Mouse (Mus musculus): ENCODE results near the gene Dync1li2.

The Dync1li2 gene

DNA sequence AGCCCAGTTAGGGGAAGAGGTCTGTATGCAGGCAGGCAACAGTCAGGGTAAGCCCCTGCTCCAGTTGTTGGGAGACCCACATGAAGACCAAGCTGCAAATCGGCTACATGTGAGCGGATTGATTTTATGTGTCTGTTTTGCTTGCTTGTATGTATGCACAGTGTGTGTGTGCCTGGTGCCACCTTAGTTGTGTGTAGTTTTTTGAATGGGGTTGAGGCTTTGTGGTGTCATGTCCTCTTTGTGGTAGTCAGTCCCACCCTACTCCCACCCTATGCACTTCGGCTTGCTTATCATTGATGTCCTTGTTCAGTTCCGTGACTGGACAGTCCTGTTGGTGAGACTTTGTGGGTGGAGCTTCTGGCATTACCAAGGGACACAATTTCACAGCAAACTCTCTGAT is 29.1 kb downstream of the Dync1li2 start:
- DNase-seq (ENCODE audit: low spot score) = no peak

DNA sequence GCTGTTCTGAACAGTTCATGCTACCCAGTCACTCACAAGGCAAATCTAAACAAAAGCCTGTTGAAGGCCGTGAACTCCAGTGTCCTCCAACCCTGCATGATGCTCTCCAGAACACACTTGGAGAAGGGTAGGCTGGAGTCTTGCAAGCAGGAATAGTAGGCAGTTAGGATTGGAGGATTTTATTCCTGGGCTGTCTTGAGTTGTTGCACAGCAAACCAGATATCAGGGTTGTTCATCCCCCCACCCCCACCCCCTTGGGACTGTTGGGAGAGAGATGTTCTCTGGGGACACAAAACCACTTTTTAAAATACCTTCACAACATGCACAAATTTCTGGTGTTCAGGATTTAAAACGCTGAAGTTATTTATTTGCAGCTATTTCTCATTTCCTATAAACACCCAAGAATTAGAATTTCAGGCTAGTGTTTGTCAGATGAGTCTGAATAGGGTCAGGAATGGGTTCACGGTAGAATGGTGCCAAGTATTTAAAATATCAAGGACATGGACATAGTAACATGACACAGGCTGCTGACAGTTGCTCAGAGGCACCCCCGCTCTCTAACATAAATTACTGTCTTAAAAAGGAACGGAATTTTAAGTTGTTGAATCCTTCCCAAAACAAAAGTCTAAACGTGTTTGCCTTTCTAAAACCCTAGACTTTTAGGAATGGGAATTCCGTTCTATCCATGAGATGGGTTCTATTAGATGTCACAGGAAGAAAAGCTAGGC is 29.9 kb downstream of the Dync1li2 start:
- DNase-seq (ENCODE audit: low spot score) = no peak

DNA sequence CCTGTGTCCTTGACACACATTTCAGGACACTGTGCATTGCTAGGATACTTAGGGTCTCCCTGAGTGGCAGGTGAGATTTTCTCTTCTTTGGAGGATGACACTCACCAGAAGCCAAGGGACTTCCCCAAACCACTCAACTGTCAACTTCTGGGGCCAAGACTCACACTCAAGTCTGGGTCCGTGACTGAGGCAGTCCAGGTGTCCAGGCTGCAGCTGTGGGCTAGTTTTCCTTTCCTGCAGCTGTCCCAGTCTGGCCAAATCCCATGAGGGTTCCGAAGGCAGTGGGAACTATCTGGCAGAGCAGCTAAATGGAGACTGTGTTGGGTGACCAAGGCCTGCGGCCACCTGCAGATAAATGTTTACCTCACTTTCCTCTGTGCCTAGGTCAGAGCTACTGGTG is 30.9 kb downstream of the Dync1li2 start:
- DNase-seq (ENCODE audit: low spot score) = no peak

DNA sequence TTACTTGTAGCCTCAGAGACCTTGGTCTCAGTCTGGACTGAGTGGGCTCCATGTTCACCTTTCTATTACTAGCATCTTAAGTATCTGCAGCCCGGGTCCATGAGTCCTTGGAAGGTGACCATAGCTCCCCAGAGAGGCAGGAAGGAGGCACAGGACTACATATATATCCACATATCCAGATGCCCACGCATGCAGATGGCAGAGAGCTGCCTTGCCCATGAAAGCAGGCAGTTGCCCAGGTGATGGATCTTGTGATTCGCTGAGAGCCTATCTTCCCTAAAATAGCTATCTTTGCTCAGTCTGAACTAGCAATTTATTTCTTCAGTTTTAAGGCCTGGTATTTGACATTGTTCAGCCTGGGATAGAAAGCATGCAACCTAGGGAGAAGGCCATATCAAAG is 31.4 kb downstream of the Dync1li2 start:
- no peak for DNase-seq (ENCODE audit: low spot score)

DNA sequence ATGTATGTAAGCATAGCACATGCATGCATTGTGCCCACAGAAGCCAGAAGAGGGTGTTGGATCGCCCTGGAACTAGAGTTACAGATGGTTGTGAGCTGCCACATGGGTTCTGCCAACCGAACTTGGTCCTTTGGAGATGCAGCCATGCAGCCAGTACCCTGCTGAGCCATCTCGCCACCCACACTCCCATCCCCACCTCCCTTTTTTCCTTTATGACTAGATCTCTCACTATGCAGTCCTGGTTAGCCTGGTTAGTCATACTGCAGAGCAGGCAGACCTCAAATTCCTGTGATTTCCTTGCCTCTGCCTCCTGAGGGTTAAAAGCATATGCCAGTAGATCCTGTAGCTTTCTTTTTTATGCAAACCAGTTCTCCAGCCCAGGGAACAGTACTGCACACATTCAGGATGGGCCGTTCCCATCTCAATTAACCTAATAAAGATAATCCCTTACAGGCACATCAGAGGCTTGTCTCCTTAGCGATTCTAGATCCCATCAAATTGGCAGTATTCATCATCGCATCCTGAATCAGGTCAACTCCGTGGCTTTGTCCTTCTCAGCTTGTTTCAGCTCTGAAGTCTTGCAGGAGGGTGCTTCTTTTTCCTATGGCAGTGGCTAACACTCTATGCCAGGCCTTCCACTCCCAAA is 32.1 kb downstream of the Dync1li2 start:
- no peak for DNase-seq (ENCODE audit: low spot score)

DNA sequence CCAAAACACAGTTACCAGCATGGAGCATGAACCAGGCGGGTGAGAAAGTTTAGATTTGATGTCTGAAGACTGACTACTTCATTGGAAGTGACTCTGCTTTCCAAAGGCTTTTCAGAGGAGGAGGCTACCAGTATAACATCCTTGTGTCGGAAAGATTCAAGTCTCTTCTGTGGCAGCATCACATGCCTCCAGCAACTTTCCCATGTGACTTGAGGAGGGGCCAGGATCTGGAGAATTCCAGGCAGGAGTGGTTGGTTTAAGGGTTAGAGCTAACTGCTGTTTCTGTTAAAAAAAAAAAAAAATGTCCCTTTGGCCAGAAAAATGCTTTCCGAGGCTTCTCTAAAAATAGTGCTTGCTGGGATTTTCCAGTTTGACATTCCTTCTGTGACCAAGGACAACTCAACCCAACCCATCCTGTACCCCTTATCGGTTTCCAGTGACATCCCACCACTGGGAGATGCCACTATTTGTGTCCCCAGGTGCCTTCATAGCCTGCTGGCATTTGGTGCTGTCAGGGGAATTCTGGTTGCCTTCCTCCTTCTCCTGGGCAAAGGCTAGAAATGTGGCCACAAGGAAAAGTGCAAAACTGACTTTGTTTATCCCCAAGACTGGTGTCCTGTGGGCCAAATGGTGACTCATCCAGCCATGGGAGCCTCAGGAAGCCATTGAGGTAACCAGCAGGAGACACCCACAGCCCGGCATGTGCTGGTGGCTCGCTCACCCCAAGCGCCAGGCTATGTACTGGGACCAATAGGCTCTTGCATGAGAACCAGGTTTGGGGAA is 34.3 kb downstream of the Dync1li2 start:
- DNase-seq (ENCODE audit: low spot score) = no peak

DNA sequence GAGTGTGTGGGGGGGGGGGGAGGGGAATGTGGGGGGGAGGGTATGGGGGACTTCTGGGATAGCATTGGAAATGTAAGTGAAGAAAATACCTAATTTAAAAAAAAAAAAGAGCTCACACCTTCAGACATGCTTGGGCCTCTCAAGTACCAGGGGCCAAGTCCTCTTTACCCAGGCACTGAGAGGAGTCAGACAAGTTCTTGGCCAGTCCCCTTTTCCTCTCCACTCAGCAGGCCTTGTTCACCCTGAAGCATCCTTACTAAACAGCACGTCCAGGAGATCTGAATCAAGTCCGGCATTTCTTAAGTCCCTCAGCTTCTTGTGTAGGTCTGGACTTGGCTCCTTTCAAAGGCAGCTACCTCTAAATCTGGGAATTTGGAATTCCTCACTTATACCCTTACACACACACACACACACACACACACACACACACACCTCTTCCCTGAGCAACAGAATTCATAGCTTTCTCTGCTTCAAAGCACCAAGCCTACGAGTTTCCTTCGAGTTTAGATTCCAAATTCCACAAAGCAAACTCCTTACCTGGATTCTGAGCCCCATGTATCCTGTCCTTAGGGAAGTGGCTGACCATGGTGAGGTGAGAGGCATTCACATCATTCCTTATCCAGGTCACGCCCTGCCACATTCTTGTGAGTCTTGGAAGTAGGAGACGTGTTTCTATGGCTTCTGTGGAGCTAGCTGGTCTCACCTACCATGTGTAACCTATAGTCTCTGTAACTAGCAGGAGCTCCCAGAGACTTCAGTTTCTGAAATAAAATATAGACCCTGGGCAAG is 36.3 kb downstream of the Dync1li2 start:
- DNase-seq (ENCODE audit: low spot score) = no peak

DNA sequence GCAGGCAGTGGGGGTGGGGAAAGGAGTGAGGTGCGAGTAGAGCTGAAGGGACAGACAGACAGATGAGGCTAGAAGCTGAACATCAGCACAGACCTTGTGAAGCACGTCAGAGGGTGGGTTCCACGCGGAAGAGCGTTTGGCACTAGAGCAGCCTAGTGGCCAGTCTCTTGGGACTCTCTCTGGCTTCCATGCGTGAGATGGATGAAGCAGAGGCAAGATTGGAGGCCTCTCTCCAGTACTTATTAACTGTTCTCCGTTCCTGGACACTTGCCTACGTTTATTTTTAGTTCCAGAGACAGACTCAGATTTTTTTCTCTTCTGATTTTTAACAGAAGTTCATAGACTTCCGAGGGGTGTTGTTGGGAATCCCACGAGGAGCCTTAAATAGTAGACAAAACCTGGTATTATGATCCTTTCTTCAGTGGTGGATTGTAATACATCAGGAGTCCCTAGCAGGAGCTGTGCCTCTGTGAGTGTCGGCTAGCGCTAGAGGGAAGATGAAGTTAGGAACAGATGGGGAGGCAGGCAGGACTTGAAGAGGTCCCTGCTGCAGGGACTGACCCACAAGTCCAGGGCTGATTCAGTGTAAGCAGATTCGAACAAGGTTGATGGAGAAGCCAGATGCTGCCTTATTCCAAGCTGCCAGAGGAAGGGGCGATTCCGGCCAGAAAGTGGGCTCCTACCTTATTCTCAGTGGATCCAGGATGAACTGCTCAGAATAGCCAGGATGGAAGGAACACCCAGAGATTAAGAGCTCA is 37.2 kb downstream of the Dync1li2 start:
- DNase-seq (ENCODE audit: low spot score) = no peak

DNA sequence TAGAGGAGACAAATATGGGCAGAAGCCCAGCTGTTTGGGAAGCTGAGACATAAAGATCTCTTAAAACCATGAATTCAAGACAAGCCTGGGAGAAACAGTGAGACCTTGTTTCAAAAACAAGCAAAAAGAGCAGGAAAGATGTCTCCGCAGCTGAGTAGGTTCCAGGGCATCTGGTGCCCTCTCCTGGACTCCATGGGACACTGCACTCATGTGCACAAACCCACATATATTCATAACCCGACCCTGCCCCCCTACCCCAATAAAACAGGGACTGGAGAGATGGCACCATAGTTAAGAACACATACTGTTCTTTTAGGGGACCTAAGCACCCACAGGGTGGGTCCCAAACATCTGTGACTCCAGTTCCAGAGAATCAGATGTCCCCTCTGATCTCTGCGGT is 39.3 kb downstream of the Dync1li2 start:
- DNase-seq (ENCODE audit: low spot score) = no peak

DNA sequence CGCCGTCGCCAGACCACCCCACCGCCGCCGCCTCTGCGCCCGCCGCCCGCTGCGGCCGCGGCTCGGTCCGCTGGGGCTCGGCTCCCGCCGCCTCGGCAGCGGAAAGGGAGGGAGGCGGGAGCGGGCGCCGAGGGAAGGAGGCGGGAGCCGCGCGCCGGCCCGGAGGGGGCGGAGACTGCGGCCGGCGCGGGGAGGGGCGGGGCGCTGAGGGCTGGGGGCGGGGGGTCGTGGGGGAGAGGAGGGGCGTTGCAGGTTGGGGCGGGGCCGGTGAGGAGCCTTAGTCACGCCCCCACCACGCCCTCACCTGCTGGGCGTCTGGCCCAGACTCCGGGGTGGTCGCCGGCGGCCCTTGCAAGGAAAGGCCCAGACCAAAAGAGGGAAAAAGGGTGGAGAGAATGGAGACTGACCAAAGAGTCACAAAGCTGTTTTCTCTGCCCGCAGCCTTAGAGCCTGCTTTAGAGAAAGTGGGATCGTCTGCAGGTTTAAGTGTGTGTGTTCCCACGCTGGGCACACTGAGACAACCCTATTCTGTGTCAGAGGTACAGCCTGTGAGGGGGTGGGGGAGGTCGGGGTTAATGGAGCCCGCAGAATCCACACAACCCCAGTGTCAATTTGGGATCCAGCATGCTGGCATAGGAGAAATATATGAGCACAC is 47.0 kb downstream of the Dync1li2 start, which contains the start of gene Cmtm4:
Gene Cmtm4 (minus strand): TSS at position 105 of the 655 bp plus-strand sequence.
- no peak for DNase-seq (ENCODE audit: low spot score)

DNA sequence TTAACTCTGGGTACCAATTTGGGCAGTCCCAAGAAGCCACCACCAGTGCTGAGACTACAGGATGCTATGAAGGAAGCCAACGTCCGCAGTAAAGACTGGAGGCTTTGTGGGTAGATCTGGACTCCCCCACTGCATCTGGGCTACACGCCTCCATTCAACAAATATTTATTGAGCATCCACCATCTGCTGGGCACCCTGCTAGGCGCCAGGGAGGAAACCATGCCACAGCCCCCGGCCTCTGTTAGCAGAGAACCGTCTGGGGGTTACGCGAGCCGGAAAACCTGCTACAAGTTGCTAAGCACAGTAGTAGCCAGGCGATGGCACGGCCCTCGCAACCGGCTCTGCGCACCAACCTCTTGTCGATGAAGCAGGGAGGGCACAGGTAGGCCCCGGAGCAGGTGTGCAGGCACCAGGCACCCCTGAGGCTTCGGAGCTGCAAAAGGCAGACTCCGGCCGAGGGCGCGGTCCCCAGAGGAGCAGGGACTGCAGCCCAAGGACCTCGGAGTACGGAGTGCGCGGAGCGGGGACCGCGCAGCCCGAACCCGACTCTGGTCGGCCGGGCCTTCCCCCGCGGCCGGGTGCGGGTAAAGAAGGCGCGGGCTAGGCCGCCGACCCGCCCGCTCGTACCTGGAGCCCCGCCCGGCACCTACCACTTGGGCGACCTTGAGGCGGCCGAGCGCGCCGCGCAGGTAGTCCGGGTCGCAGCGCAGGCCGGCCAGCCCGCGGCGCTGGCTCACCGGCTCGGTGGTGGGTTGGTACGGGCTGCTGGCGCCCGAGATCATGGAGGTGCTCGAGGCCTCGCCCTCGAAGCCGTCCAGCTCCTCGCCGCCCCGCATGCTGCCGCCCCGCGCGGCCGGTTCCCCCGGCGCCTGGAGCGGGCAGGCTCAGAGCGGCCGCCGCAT is 47.8 kb downstream of the Dync1li2 start:
- no peak for DNase-seq (ENCODE audit: low spot score)

DNA sequence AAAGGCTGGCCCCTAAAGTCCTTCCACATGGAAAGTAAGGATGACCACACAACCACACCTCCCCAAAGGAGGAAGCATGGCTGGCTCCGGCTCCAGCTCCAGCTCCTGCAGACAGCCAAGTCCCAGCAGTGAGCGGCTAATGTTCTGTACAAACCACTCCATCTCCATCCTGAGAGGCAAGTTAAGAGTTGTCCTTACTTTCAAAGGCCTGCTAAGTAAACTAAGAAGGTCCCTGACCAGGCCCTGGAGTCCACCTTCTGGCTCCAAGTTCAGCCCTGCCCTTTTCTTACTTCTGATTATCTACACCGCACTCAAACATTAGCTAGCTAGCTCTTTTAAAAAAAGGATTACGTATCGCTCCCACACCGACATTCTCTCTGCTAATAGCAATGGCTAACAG is 49.1 kb downstream of the Dync1li2 start:
- no peak for DNase-seq (ENCODE audit: low spot score)

DNA sequence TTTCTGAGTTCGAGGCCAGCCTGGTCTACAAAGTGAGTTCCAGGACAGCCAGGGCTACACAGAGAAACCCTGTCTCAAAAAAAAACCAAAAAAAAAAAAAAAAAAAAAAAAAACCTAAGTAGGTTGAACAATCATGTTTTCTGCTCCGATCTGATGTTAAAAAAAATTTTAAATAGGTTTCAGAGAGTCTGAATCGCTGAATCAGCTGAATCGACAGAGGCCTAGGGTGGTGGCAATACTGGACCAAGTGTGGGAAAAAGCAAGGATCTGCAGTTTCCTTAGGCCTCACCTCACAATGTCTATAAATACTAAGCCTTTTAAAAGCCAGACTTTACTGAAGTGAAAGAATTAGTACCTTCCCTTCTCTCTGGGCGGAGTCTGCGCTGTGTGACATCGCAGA is 49.7 kb downstream of the Dync1li2 start:
- DNase-seq (ENCODE audit: low spot score) = no peak

DNA sequence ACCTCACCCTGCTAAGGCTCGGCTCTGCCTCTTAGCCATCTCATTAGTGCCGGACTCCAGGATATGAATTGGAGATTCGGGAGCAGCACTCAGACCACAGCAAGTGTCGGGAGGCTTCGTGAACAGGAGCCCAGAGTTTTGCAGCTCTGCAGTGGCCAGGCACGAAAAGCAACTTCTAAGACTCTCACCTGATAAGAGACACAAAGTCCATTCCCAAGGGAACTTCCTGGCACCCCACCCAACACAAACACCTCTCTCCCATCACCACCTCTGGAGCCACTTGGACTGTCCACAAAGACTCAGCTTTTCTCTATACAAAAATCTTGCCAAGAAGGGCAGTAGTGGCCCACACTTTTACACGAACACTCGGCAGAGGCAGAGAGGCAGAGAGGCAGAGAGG is 52.6 kb downstream of the Dync1li2 start:
- no peak for DNase-seq (ENCODE audit: low spot score)

DNA sequence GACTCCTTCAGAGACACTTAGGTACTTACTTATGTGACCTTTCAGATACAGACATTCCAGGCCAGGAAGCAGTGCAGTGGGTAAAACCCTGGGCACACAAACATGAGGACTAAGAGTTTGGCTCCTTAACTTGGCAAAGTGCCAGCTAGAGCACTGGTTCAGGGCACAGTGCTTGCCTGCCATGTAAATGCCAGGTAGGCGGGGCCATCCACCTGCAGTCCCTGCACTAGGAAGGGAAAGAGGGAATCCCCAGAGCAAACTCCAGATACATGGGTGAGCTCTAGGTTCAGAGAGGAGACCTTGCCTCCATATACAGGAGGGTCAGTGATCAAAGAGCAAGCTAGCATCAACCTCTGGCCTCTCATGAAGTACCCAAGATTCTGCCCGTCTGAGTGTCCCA is 54.9 kb downstream of the Dync1li2 start:
- no peak for DNase-seq (ENCODE audit: low spot score)

DNA sequence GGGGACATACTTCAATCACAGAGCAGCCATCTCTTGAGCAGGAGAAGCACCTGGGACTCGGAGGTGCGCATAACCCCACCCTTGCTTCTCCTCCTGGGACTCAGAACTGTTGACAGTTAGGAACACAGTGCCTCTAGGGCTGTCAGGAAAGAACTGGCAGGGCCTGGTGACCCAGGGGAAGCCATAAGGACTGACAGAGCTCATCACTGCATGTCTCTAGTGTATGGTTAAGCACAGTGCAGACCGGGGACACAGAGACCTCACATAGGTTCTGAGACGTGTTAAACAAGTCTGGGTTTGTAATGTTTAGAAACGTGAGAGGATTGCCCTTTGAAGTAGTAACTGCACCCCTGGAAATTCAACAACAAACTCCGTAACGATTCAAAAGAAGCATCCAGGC is 55.3 kb downstream of the Dync1li2 start:
- no peak for DNase-seq (ENCODE audit: low spot score)

DNA sequence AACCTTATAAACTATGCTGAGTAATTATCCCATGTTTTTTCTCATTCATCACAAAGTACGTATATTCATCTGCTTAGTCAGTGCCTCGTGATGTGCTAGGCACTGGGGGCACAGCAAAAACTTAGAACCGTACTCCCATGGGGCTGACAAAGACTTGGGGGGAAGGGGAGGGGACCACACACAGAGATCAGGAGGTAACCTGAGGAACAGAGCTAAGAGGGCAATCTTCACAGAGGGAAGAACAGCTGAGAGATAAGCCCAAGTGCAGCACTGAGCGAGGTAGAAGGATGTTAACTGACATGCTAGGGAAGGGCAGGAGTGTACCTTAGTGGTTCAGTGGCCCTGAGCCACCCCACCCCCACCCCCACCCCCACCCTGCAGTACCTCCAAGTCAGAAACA is 56.2 kb downstream of the Dync1li2 start:
- no peak for DNase-seq (ENCODE audit: low spot score)

DNA sequence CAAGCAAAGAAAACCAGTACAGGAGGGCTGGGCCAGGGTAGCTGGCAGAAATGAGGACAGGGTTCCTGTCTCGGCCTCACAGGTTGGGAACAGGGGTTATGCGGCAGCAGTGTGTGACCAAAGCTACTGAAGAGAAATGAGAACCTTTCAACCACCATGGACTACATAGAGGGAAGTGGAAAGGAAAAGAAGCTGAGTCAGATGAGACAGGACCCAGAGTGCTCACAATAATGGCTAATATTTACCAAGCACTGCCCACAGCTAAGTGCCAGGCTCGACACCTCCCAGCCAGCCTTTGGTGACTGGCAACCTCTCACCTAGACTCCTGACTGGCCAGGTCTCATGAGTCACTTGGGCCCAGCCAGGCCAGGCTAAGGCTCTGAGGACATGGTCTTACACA is 58.9 kb downstream of the Dync1li2 start:
- DNase-seq (ENCODE audit: low spot score) = no peak

DNA sequence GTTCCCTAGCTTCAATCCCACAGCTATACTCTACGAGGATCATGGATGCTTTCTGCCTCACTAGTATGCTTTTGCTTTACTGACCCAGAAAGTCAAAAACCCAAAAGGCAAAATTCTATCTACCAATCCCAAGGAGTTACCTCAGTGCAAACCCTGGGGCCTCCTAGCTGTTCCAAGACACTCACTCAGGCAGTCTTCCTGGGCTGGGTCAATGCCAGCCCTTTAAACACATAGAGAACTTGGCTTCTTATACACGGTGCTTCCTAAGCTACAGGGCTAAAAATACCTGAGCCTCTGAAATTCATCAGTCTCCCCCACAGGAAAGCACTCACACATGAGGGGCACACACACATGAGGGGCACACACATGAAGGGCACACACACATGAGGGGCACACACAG is 59.6 kb downstream of the Dync1li2 start:
- DNase-seq (ENCODE audit: low spot score) = no peak

DNA sequence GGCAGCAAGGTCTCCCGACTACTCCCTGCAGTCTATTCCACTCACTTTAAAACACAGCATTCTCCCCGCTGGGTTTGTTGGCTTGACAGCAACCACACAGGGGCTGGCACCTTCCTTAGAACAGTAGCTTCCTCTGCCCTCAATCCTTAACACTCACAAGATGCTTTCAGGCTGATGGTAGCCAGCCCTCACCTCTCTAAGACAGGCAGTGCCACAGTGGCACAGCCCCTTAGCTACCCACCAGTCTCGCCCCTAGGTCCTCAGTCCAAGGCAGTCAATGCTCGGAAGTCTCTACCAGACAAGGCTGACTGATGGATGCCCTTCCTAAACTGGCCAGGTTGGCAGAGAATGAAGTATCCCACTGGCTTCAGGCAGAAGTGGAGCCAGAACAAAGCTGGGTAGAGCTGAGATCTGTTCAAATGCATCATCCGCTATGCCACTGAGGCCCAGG is 61.9 kb downstream of the Dync1li2 start:
- DNase-seq (ENCODE audit: low spot score) = no peak
